Mouse (Mus musculus): ENCODE results near the gene Nktr.

The Nktr gene

DNA sequence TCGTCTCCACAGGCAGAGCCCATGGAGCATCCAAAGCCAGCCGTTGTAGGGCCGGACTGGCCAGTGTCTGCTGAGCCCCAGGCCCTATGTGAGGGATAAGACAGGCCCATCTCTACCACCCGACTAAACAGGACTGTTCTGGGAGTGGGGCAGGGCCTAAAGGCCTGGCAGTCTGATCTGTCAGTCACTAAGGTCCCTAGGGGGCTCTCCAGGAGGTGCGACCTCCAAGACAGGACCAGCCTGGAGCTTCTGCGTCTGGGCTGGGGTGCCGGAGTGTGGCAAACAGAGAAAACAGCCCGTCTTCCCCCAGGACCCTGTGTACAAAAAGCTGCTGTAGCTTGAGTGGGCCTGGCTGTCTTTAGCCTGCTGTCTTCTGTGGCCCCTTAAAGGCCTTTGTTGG is 42.8 kb downstream of the Nktr start:
- DNase-seq (ENCODE audit: low spot score), result no peak

- DNase-seq (ENCODE audit: low spot score), result no peak
Observed at GRCm38 (mm10) chr9:121762248-121762647, 43.3 kb downstream of the Nktr start.

DNA sequence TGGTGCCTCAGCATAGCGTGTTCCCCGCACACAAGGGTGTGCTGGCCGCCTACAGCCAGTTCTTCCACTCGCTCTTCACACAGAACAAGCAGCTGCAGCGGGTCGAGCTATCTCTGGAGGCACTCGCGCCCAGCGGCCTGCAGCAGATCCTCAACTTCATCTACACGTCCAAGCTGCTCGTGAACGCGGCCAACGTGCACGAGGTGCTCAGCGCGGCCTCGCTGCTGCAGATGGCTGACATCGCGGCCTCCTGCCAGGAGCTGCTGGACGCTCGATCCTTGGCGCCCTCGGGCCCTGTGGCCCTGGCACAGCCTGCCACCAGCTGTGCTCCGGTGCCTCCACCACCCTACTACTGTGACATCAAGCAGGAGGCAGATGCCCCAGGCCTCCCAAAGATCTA is 43.8 kb downstream of the Nktr start:
- DNase-seq (ENCODE audit: low spot score), result no peak

DNA sequence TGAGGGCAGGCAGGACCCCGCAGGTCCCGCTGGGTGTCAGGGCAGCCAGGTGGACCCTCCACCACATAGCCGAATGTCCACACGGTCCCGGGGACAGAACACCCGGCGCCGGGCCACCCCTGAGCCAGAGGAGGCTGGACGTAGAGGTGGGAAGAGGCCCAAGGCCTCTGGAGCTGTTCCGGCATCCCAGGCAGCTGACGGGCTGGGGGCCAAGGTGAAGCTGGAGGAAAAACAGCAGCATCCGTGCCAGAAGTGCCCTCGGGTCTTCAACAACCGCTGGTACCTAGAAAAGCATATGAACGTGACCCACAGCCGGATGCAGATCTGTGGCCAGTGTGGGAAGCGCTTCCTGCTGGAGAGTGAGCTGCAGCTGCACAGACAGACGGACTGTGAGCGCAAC is 44.7 kb downstream of the Nktr start:
- DNase-seq (ENCODE audit: low spot score), result no peak

- DNase-seq (ENCODE audit: low spot score), result no peak
Observed at GRCm38 (mm10) chr9:121765166-121765855, 46.3 kb downstream of the Nktr start.

- DNase-seq (ENCODE audit: low spot score), result no peak
Observed at GRCm38 (mm10) chr9:121772412-121772811, 53.4 kb downstream of the Nktr start.

- no peak for DNase-seq (ENCODE audit: low spot score)
Observed at GRCm38 (mm10) chr9:121775951-121776350, 57.0 kb downstream of the Nktr start.

GRCm38 (mm10) chr9:121776511-121776910 is 57.5 kb downstream of the Nktr start:
- no peak for DNase-seq (ENCODE audit: low spot score)

- DNase-seq (ENCODE audit: low spot score), result no peak
Observed at GRCm38 (mm10) chr9:121777484-121778065, 58.6 kb downstream of the Nktr start, which contains the start of gene Klhl40. Klhl40 (plus strand) TSS chr9:121777607.

DNA sequence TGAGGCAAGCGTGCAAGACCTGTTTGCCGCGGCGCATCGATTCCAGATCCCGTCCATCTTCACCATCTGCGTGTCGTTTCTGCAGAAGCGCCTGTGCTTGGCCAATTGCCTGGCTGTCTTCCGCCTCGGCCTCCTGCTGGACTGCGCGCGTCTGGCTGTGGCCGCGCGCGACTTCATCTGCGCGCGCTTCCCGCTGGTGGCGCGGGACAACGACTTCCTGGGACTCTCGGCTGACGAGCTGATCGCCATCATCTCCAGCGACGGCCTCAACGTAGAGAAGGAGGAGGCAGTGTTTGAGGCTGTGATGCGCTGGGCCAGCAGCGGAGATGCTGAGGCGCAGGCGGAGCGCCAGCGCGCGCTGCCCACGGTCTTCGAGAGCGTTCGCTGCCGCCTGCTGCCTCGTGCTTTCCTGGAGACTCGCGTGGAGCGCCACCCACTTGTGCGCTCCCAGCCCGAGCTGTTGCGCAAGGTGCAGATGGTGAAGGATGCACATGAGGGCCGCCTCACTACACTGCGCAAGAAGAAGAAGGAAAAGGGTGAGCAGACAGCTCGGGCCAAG is 59.2 kb downstream of the Nktr start:
- no peak for DNase-seq (ENCODE audit: low spot score)

GRCm38 (mm10) chr9:121784801-121785200 is 65.8 kb downstream of the Nktr start:
- no peak for DNase-seq (ENCODE audit: low spot score)

GRCm38 (mm10) chr9:121785261-121785660 is 66.3 kb downstream of the Nktr start:
- DNase-seq (ENCODE audit: low spot score), result no peak

- no peak for DNase-seq (ENCODE audit: low spot score)
Observed at GRCm38 (mm10) chr9:121786359-121786758, 67.4 kb downstream of the Nktr start.

- peak; percentile 90 for DNase-seq (ENCODE audit: low spot score)
Observed at GRCm38 (mm10) chr9:121791206-121791605, 72.2 kb downstream of the Nktr start.

DNA sequence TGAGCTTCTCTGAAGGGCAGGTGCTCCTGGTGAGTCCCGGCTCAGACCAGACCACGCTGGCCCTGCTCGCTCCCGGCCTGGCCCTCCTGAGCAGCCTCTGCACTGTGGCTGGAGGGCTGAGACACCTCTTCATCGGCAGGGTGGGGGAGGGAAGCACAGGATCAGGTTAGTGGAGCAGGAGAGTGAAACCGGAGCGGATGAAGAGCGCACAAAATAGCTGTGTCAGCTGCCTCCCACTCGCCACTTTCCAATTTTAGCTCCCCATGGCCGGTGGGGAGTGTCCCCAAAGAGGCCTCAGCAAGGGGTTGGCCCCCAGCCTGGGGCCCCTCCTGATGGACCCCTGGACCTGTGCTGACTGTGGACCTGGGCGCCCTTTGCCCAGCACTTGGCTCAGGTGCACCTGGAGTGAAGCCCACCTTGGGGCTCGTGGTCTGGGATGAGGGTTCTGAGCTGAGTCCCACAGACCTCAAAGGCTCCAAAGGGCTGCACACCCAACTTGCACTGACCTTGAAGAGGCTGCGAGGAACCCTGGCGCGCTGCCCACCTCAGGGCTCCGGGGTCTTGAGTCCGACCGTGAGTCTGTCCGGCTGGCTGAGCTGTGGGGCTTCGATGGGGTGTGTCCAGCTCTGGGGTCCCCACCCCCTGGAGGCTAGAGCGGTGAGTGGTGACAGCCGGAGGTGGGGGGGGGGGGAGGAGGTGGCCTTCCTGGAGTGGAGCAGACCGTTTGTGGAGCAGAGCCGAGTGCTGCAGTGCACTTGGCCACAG is 73.0 kb downstream of the Nktr start, which contains the start of gene Hhatl:
TSS of gene Hhatl (minus strand) at position 751 of the 765 bp plus-strand sequence.
- peak; percentile 54 for DNase-seq (ENCODE audit: low spot score)

GRCm38 (mm10) chr9:121794972-121795539 is 76.1 kb downstream of the Nktr start:
- DNase-seq (ENCODE audit: low spot score), result peak; percentile 32

- no peak for DNase-seq (ENCODE audit: low spot score)
Observed at GRCm38 (mm10) chr9:121797722-121798121, 78.8 kb downstream of the Nktr start.

DNA sequence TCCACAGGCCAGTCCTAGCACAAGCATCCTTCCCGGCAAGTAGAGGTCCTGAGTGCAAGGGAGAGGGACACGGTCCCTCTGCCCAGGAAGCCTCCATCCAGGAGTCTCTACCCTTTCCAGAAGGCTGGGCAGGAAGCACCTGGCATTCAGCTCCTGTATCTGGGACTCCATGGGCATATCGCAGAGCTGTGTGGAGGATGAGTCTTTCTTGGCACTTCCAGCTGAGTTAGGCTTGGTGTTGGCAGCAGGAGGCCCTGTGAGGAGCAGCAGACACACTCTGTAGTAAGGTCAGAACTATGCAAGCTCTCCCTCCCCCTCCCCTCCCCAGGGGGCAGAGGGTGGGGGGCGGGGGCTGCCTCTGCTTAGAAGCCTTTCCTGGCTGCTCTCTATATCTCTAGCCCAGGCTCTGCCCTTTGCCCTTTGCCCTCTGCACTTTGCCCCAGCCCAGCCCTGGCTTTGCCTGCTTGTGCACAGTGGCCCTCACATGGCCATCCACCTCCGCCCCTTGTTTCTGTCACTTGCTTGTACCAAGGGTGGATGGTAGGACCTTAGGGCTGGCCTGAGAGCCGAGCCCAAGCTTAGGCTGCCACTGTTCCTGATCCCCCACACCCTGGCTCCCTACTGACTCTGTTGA is 80.0 kb downstream of the Nktr start:
- DNase-seq (ENCODE audit: low spot score), result peak; percentile 19

DNA sequence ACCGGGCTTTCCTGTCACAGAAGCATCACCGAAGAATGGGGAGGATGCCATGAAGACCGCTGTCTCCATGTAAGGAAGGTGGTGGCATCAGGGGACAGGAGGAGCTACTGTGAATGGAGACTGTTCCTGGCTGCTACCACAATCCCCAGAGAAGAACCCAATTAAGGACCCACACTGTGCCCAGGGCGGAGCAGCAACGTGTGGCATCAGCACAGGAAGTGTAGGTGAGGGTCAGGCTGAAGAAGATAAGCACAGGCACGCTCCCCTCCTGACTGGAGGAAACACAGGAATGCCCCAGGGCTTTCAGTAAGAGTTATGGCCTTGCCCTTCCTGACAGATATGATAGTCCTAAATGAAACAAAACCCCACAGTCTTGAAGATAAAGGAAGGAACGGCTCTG is 83.8 kb downstream of the Nktr start:
- DNase-seq (ENCODE audit: low spot score), result no peak

All from MN1 (cell line).